Mouse (Mus musculus) liver, embryonic 13.5 days (tissue): ENCODE measurements at regions not wholly inside any gene's neighbourhood (a gene's known extent, or its start where the extent isn't known, plus 50 kb on each side); places are given as distances from the start of the nearest gene placed in this dataset.
A peak's percentile ranks its signal among the peaks of the same experiment; 100 is the strongest.

Experiments
- ATAC-seq: fragments of 200-750 bp; cut with Nextera tagmentation; 2 replicates; pipeline ENCODE4 v1.8.0; 2017; ENCODE audit warnings: low read depth, mild to moderate bottlenecking, moderate number of reproducible peaks, moderate library complexity
- DNase-seq: peaks from one replicate; pipeline ENCODE4 v3.0.0; 2022
- H3K27ac ChIP-seq: fragments of 300-500 bp; sonication (generic); 2 replicates; pipeline ENCODE4 v1.5.1; 2015; ENCODE audit warnings: moderate library complexity, mild to moderate bottlenecking, inconsistent platforms
- H3K27me3 ChIP-seq: fragments of 300-500 bp; sonication (generic); 2 replicates; pipeline ENCODE4 v1.6.1; 2015; ENCODE audit warnings: mild to moderate bottlenecking, inconsistent platforms
- H3K36me3 ChIP-seq: fragments of 300-500 bp; sonication (generic); 2 replicates; pipeline ENCODE4 v1.6.1; 2015; ENCODE audit warnings: mild to moderate bottlenecking, inconsistent platforms
- H3K4me1 ChIP-seq: fragments of 300-500 bp; sonication (generic); replicated peaks from 2 replicates; pipeline ENCODE4 v1.6.1; 2015; ENCODE audit warnings: inconsistent platforms
- H3K4me2 ChIP-seq: fragments of 300-500 bp; sonication (generic); 2 replicates; pipeline ENCODE4 v1.6.1; 2015; ENCODE audit warnings: inconsistent platforms, mild to moderate bottlenecking, moderate library complexity
- H3K4me3 ChIP-seq: fragments of 300-500 bp; sonication (generic); replicated peaks from 2 replicates; pipeline ENCODE4 v1.5.1; 2015; ENCODE audit warnings: mild to moderate bottlenecking, inconsistent platforms
- H3K9ac ChIP-seq: fragments of 300-500 bp; sonication (generic); 2 replicates; pipeline ENCODE4 v1.6.1; 2015; ENCODE audit warnings: mild to moderate bottlenecking, inconsistent platforms
- H3K9me3 ChIP-seq: fragments of 300-500 bp; sonication (generic); replicated peaks from 2 replicates; pipeline ENCODE4 v1.6.1; 2016; ENCODE audit warnings: inconsistent platforms
- WGBS: fragments of 180-500 bp; shearing (Covaris S2); methylation state at CpG from one replicate; pipeline ENCODE4 v1.1.7; 2015; ENCODE audit not compliant: insufficient replicate concordance; 5-methylcytosine and 5-hydroxymethylcytosine counted together

DNA sequence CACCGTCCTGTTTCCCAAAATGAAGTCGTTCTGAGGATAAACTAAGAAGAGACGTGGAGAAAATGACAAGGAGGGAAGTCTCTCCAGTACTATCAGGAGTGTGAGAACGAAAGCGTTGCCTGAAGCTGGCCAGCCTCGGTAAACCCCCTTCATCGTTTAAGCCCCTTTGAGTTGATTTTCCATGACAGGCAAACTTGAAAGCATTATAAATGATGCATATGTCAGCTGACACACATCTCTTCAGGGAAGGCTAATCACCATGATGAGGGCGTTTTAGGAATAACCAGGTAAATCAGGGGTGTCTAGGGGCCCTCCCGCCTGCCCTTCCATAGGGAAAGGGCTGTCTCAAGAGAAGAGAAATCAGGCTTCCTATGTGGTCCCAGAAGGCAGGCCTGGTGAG, 328.4 kb downstream of the Gm49356 start:
- WGBS, result 65% methylated on average over 9 of the region's 9 CpGs

DNA sequence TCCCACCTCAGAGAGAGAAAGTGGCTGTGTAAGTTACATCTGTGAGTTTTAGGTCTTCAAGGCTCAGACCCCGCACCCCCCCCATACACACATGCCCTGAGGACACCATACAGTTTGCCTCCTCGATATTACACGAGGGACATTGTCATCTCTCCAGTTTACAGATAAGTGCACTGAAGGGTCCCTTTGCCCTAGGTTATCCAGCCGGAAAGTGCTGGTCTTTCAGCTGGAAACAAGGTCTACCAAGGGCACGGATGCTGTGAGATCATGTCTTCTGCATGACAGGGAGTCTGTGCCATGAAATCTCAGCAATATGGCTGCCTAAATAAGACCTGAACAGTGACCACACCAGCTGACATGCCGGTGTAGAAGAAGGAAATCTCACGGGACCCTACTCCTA, 329.8 kb downstream of the Gm49356 start:
- no peak overlapping the region for H3K27ac ChIP-seq
- no peaks in the 10 kb centered on the region for H3K27me3 ChIP-seq
- H3K4me2 ChIP-seq, result no peak overlapping the region
- WGBS, result 71% methylated on average over 7 of the region's 7 CpGs
- no peaks in the 10 kb centered on the region for H3K9me3 ChIP-seq
- no peaks in the 10 kb centered on the region for H3K4me1 ChIP-seq
- H3K36me3 ChIP-seq, result no peaks in the 10 kb centered on the region
- ATAC-seq, result no peak
- no peak overlapping the region for H3K4me3 ChIP-seq
- no peak for DNase-seq
- no peak overlapping the region for H3K9ac ChIP-seq

More for the DNA sequence above, 328.4 kb downstream of the Gm49356 start:
- no peak for DNase-seq
- H3K27me3 ChIP-seq, result no peaks in the 10 kb centered on the region
- H3K36me3 ChIP-seq, result no peaks in the 10 kb centered on the region
- no peak overlapping the region for H3K4me3 ChIP-seq
- H3K4me1 ChIP-seq, result no peaks in the 10 kb centered on the region
- no peak overlapping the region for H3K27ac ChIP-seq
- H3K9me3 ChIP-seq, result no peaks in the 10 kb centered on the region
- H3K9ac ChIP-seq, result no peak overlapping the region
- ATAC-seq, result no peak
- no peak overlapping the region for H3K4me2 ChIP-seq

DNA sequence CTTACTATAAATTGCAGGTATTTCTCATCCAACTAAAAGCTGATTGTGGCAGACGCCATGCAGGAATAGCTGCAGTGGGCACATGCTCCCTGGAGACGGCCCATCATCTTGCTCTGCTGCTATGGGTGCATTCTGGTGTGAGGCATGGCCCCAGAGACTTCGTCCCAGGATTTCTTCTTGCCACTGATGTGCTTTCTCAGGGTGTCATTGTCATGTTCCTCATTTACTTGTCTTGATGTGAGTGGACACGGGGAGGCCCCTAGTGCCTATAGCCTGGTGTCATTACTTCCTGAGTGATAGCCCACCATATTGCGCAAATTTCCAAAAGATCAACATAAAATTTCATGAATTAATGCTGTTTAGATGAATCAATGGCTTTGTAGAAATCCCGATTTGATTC, 336.5 kb downstream of the Gm49356 start:
- no peaks in the 10 kb centered on the region for H3K36me3 ChIP-seq
- no peaks in the 10 kb centered on the region for H3K9me3 ChIP-seq
- no peaks in the 10 kb centered on the region for H3K4me1 ChIP-seq
- H3K4me2 ChIP-seq, result no peak overlapping the region
- WGBS, result 52% methylated on average over 6 of the region's 6 CpGs
- H3K27ac ChIP-seq, result no peak overlapping the region
- H3K9ac ChIP-seq, result no peak overlapping the region
- no peak overlapping the region for H3K4me3 ChIP-seq
- DNase-seq (no peak), ATAC-seq (no peak)
- no peaks in the 10 kb centered on the region for H3K27me3 ChIP-seq

DNA sequence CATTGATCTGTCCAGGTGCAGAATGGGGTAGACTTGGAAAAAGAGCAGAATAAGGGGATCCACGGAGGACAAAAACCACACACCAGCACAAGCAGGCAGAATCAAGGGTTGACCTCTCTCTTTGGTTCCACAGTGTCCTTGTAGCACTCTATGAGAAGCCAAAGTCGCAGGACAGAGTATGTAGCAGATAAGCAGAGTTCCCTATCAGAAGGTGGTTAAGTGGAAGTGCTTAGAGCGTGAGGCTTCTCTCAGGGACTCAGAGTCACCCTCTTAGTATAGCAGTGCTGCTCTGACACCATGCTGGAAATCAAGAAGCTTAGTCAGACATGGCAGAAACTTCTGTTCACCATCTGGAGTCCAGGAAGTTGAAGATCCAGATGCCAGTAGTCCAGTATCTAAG, 338.2 kb downstream of the Gm49356 start:
- 40% methylated on average over 3 of the region's 3 CpGs for WGBS
- DNase-seq (no peak), ATAC-seq (no peak)
- Histone ChIP-seq H3K27ac (no peak overlapping the region), H3K27me3 (no peaks in the 10 kb centered on the region), H3K4me1 (no peaks in the 10 kb centered on the region), H3K36me3 (no peaks in the 10 kb centered on the region), H3K4me3 (no peak overlapping the region), H3K9me3 (no peaks in the 10 kb centered on the region), H3K4me2 (no peak overlapping the region), H3K9ac (no peak overlapping the region)

DNA sequence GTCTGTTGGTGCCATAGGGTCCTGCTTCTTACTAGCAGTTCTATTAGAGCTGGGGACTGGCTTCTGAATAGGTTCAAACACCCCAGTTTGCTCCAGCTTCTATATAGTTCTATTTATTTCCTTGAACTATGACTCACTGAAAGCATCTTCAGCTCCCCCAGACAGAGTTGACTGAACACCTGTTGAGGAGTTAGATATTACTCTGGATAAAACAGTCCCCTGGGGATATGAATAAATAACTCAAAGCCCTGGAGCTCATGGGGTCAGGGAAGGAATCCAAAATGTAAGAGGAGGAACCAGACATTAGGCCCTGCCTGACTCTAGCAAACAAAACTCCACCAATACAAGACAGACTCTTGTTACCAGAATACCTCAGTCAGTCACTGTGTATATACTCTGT, 341.4 kb downstream of the Gm49356 start:
- H3K27me3 ChIP-seq, result no peaks in the 10 kb centered on the region
- H3K4me2 ChIP-seq, result no peak overlapping the region
- DNase-seq (no peak), ATAC-seq (no peak)
- H3K4me3 ChIP-seq, result no peak overlapping the region
- H3K36me3 ChIP-seq, result no peaks in the 10 kb centered on the region
- H3K27ac ChIP-seq, result no peak overlapping the region
- no peak overlapping the region for H3K9ac ChIP-seq
- H3K9me3 ChIP-seq, result no peaks in the 10 kb centered on the region
- no peaks in the 10 kb centered on the region for H3K4me1 ChIP-seq

DNA sequence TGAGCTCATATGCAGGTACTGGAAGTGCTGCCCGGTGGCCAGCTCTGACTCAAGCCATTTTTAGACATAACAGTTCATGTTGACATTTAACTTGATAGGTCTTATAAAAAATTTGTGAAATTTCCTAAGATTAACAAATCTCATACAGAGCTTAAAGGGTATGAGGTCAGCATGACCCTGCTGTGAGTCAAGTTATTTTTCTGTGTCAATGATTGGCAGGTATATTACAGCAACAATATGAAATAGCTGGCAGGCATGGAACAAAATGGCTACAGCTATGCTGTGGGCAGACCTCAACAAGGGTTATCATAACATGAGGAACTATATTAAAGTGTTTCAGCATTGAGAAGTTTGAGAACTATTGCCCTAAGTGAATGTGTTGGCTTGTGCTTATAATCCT, 342.6 kb downstream of the Gm49356 start:
- Histone ChIP-seq H3K9me3 (no peaks in the 10 kb centered on the region), H3K27me3 (no peaks in the 10 kb centered on the region), H3K4me1 (no peaks in the 10 kb centered on the region), H3K27ac (no peak overlapping the region), H3K4me3 (no peak overlapping the region), H3K36me3 (no peaks in the 10 kb centered on the region), H3K4me2 (no peak overlapping the region), H3K9ac (no peak overlapping the region)
- WGBS, result 48% methylated on average over 1 of the region's 1 CpGs
- ATAC-seq, result no peak
- no peak for DNase-seq

DNA sequence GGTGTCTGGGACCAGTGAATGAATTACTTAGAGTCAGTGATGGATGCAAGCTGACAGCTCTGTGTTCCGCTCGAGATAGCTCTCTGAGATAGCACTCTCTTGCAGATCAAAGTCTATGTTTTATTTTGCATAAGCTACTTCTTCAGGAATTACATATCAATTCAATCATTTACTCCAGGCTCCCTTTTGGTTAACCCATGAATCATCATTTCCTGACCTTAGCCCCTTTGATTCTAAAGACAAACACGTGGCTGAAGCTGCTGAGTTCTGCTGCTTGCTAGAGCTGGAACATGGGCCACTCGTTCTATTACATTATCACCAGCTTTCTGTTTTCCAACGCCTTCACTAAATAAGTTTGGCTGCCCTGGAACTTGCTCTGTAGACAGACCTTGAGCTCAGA, 343.2 kb downstream of the Gm49356 start:
- WGBS, result 58% methylated on average over 5 of the region's 5 CpGs
- H3K9ac ChIP-seq, result no peak overlapping the region
- H3K9me3 ChIP-seq, result no peaks in the 10 kb centered on the region
- no peak overlapping the region for H3K27ac ChIP-seq
- H3K36me3 ChIP-seq, result no peaks in the 10 kb centered on the region
- no peaks in the 10 kb centered on the region for H3K27me3 ChIP-seq
- ATAC-seq (no peak), DNase-seq (no peak)
- no peak overlapping the region for H3K4me3 ChIP-seq
- H3K4me1 ChIP-seq, result no peaks in the 10 kb centered on the region
- no peak overlapping the region for H3K4me2 ChIP-seq

DNA sequence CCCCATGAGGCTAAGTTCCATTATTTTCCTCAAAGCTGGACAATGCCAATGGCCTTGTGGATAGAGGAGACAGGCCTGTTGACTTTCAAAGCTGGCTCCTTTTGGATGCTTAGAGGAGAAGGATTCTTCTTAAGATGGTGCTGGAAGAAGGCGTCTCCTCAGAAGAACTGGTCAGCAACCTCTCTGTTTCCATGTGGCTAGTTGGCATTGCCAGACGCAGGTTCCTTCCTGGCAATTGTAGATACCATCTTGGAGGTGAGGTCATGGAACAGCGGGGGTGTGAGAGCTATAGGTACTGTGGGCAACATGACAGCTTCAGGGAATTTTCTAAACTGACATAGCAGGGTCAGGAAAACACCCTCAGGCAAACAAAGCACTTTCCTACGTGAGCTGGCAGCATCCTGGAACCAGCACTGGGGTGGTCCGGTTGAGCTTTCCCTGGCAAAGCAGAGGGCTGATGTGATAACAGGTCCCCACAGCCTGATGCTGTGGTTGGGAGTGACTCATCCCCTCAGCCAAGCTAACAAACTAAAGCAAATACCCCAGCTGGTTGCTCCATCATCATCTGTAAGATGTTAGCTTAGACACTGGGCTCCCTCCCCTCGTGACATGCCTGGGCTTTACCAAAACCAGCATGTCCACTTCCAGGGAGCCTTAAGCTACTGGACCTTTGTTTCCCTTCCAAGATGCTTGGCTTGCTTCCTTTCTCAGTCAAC, 348.5 kb downstream of the Gm49356 start:
- Histone ChIP-seq H3K9ac (no peak overlapping the region), H3K27me3 (no peaks in the 10 kb centered on the region), H3K4me3 (no peak overlapping the region), H3K36me3 (no peaks in the 10 kb centered on the region), H3K4me1 (no peaks in the 10 kb centered on the region), H3K4me2 (no peak overlapping the region), H3K9me3 (no peaks in the 10 kb centered on the region), H3K27ac (no peak overlapping the region)
- DNase-seq, result no peak
- ATAC-seq, result no peak
- 55% methylated on average over 6 of the region's 6 CpGs for WGBS

DNA sequence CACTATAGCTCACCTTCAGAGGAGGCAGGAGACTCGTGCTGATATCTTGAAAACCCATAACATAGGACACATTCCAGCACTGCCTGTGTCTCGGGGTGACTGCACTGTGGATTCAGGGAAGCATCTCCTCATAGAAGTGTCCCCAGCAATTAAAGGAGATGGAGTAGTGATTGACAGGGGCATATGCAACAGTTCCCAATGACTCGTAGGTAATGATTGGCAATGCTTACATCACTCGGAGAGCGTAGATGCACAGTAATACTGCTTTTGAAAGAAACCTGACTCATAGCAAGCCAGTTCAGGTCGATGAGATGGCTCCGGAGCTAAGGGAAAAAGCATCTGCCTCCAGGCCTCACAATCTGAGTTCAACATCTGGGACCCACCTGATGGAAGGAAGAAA, 352.7 kb downstream of the Gm49356 start:
- no peak overlapping the region for H3K4me3 ChIP-seq
- ATAC-seq (no peak), DNase-seq (no peak)
- H3K9me3 ChIP-seq, result no peaks in the 10 kb centered on the region
- 67% methylated on average over 7 of the region's 7 CpGs for WGBS
- H3K9ac ChIP-seq, result no peak overlapping the region
- H3K27ac ChIP-seq, result no peak overlapping the region
- peaks cover 11% of the 10 kb centered on the region for H3K4me1 ChIP-seq
- no peak overlapping the region for H3K4me2 ChIP-seq
- no peaks in the 10 kb centered on the region for H3K27me3 ChIP-seq
- no peaks in the 10 kb centered on the region for H3K36me3 ChIP-seq

DNA sequence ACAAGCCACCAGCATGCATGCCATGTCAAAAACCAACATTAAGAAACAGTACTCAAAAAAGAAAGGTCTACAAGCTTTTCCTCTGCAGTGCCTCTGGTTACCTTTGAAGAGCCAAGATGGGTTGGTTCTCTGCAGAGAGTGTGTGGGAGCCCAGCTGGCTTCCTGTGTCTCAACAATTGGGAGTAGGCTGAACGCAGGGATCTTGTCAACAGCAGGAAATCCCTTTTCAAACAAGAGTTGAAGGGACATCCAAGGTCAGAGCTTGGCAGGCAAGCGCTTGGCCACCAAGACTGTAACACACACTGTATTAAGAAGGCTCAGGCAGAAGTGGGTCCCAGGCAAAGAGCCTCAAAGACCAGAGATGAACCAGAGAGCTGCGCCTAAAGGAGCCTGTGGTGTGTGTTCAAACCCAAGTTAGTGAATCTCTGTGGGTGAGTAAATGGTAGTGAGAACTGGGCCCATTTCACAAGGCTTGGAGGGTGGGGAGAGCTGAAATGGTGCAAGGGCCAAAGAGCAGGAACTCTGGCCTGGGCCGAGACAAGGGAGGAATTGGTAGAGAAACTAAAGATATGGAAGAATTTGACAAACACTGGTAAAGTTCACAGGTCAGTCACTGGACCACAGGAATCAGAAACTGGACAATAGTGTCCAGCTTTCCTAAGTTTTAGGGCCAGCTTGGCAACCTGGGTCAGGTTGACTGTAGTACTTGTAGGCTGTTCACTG, 357.0 kb downstream of the Gm49356 start:
- H3K9me3 ChIP-seq, result no peaks in the 10 kb centered on the region
- H3K4me1 ChIP-seq, result peaks cover 11% of the 10 kb centered on the region
- H3K9ac ChIP-seq, result no peak overlapping the region
- ATAC-seq, result no peak
- no peak overlapping the region for H3K4me2 ChIP-seq
- DNase-seq, result no peak
- peak overlapping the region; percentile 40 for H3K27ac ChIP-seq
- no peaks in the 10 kb centered on the region for H3K27me3 ChIP-seq
- no peak overlapping the region for H3K4me3 ChIP-seq
- WGBS, result 38% methylated on average over 4 of the region's 4 CpGs
- no peaks in the 10 kb centered on the region for H3K36me3 ChIP-seq

DNA sequence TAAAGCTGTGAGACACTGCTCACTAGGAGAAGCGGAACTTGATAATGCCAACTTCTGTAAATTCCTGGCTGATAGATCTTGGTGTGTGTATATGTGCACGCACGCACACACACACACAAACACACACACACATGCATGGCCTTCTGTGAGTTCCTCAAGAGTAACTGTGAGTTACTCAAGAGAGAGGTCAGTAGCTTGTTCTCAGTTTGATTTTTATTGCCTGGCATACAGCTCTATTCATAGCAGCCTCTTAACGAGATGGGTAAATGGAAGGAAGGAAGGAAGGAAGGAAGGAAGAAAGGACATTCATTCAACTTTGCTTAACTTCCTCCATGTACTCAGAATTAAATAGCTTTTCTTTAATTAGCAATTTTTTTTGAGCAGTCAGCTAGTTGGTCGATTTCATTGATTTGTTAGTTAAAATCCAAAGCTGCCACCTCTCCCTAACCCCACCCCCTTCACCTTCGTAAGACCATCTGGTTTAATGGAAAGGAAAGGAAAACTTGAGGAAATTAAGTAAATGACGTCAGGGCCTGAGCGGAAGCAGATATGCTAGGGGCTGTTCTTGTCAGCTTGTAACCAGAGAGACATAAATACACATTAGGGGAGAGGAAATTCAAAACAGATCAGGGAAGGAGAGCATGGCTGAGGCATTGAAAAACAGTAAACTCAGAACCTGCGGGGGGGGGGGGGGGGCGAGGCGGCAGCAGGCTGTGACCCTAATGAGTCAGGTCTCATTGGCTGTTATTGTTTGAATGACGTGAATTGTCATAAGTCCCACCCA, 359.6 kb downstream of the Gm49356 start:
- Histone ChIP-seq H3K4me2 (no peak overlapping the region), H3K9me3 (no peaks in the 10 kb centered on the region), H3K4me3 (no peak overlapping the region), H3K36me3 (no peaks in the 10 kb centered on the region), H3K4me1 (peaks cover 11% of the 10 kb centered on the region), H3K27ac (no peak overlapping the region), H3K9ac (no peak overlapping the region), H3K27me3 (no peaks in the 10 kb centered on the region)
- no peak for ATAC-seq
- WGBS, result 40% methylated on average over 10 of the region's 12 CpGs
- no peak for DNase-seq
